Mouse (Mus musculus): ENCODE results near the gene Hist1h1t. TPM values are rescaled to one million over a fixed set of nuclear protein-coding genes. Genes with fewer than 3 reads are reported as not detected.
A peak's percentile ranks its signal among the peaks of the same experiment; 100 is the strongest.

The Hist1h1t gene
- total and polyA plus RNA-seq, 2 experiments from 2014 or later = 1.6 TPM; not detected in 1

DNA sequence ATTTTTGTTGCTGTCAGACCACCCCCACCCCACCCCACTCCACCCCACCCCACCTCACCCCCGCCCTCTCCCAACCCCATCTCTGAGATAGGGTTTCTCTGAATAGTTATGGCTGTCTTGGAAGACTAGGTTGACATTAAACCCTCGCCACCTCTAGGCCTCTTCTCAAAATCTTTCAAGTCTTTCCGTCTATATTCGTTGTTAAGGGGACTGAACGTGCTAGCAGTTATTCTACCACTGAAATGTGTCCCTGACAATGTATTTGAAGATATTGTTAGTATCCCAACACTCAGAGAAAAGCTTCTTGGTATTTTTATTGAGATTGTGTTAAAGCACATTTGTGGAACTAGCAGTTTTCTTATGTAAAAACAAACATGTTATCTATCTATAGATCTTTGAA, 45.3 kb downstream of the Hist1h1t start:
- DNase-seq (ENCODE audit: low spot score) (no peak), ATAC-seq (no peak)
- Histone ChIP-seq H3K27ac (no peak overlapping the region), H3K9me3 (ENCODE audit: low read length) (no peaks in the 10 kb centered on the region), H3K36me3 (ENCODE audit: insufficient read depth, low read length) (no peaks in the 10 kb centered on the region), H3K4me1 (ENCODE audit: insufficient read depth, low read length) (peaks cover 6% of the 10 kb centered on the region; the same call in 1 of the 2 replicates), H3K27me3 (ENCODE audit: insufficient read depth, low read length) (no peaks in the 10 kb centered on the region), H3K4me2 (ENCODE audit: low read depth, low read length) (0 out of 2 replicates have a peak overlapping the region, but pooled peaks have one; percentile 98), H3K9ac (replicated peaks; ENCODE audit: low read length) (no peak overlapping the region), H3K4me3 (ENCODE audit: low read length) (no peak overlapping the region)
- TF ChIP-seq CTCF (IDR thresholded peaks at IDR 0.05; ENCODE audit: low read depth) = no peak
- 67% methylated on average over 5 of the region's 5 CpGs for WGBS

GRCm38 (mm10) chr13:23742007-23742406, 46.4 kb downstream of the Hist1h1t start:
- H3K4me2 ChIP-seq (ENCODE audit: low read depth, low read length) = no peak overlapping the region
- H3K27me3 ChIP-seq (ENCODE audit: insufficient read depth, low read length) = no peaks in the 10 kb centered on the region
- no peak overlapping the region for H3K9ac ChIP-seq (replicated peaks; ENCODE audit: low read length)
- no peaks in the 10 kb centered on the region for H3K36me3 ChIP-seq (ENCODE audit: insufficient read depth, low read length)
- no peak overlapping the region for H3K4me3 ChIP-seq (ENCODE audit: low read length)
- no peak for ATAC-seq
- H3K27ac ChIP-seq = no peak overlapping the region
- no peak for TF ChIP-seq CTCF (IDR thresholded peaks at IDR 0.05; ENCODE audit: low read depth)
- peaks cover 6% of the 10 kb centered on the region; the same call in 1 of the 2 replicates for H3K4me1 ChIP-seq (ENCODE audit: insufficient read depth, low read length)
- DNase-seq (ENCODE audit: low spot score) = no peak
- no peaks in the 10 kb centered on the region for H3K9me3 ChIP-seq (ENCODE audit: low read length)

DNA sequence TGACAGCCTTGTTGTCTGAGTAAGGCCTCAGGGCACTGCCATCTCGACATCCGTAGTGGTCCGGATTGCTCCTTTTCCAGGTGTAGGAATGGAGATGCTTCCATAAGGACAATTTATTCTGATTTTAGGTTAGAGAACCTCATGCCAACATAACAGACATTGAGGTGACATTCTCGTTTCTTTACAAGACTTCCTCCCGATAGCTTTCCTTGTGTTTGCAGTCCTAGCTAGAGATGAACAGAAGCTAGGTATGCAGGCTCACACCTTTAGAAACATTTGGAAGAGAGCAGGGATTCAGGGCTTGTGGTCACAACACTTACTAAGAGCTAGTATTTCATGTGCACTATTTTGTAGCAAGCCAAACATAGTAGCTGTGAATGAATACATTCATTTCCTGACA, 47.6 kb downstream of the Hist1h1t start:
- H3K27me3 ChIP-seq (ENCODE audit: insufficient read depth, low read length) = no peaks in the 10 kb centered on the region
- no peak overlapping the region for H3K4me2 ChIP-seq (ENCODE audit: low read depth, low read length)
- no peak overlapping the region for H3K4me3 ChIP-seq (ENCODE audit: low read length)
- ATAC-seq (no peak), DNase-seq (ENCODE audit: low spot score) (no peak)
- peaks cover under 1% of the 10 kb centered on the region; the same call in 1 of the 2 replicates for H3K4me1 ChIP-seq (ENCODE audit: insufficient read depth, low read length)
- TF ChIP-seq CTCF (IDR thresholded peaks at IDR 0.05; ENCODE audit: low read depth) = no peak
- H3K9ac ChIP-seq (replicated peaks; ENCODE audit: low read length) = no peak overlapping the region
- H3K27ac ChIP-seq = no peak overlapping the region
- H3K9me3 ChIP-seq (ENCODE audit: low read length) = no peaks in the 10 kb centered on the region
- 91% methylated on average over 5 of the region's 5 CpGs for WGBS
- H3K36me3 ChIP-seq (ENCODE audit: insufficient read depth, low read length) = no peaks in the 10 kb centered on the region

DNA sequence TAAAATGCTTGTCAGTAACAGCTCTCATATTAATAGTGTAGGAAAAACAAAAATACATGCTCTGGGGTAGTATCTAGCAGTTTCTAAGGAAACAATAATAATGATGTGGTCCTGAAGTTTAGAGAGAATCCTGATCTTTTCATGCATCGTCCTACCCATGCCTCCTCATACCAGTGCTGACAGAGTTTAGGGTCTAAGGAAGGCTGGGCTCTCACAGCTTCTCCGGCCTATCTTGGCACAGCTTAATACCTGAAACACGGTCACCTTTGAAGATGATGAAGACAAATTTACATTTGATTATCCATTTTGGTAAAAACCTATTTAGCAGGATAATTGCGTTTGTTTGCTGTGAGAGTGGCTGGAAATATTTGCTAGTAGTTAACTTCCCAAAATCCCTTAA, 48.3 kb downstream of the Hist1h1t start:
- H3K27ac ChIP-seq = no peak overlapping the region
- H3K27me3 ChIP-seq (ENCODE audit: insufficient read depth, low read length) = no peaks in the 10 kb centered on the region
- 51% methylated on average over 4 of the region's 4 CpGs for WGBS
- no peak overlapping the region for H3K4me3 ChIP-seq (ENCODE audit: low read length)
- no peak for DNase-seq (ENCODE audit: low spot score)
- H3K4me1 ChIP-seq (ENCODE audit: insufficient read depth, low read length) = no peaks in the 10 kb centered on the region; the same call in 1 of the 2 replicates
- no peaks in the 10 kb centered on the region for H3K36me3 ChIP-seq (ENCODE audit: insufficient read depth, low read length)
- H3K4me2 ChIP-seq (ENCODE audit: low read depth, low read length) = peak overlapping the region; percentile 63; the same call in 1 of the 2 replicates
- no peaks in the 10 kb centered on the region for H3K9me3 ChIP-seq (ENCODE audit: low read length)
- no peak for TF ChIP-seq CTCF (IDR thresholded peaks at IDR 0.05; ENCODE audit: low read depth)
- no peak overlapping the region for H3K9ac ChIP-seq (replicated peaks; ENCODE audit: low read length)
- ATAC-seq = no peak

GRCm38 (mm10) chr13:23744421-23745380, 49.1 kb downstream of the Hist1h1t start:
- H3K9ac ChIP-seq (replicated peaks; ENCODE audit: low read length) = no peak overlapping the region
- TF ChIP-seq CTCF (IDR thresholded peaks at IDR 0.05; ENCODE audit: low read depth) = no peak
- no peak for DNase-seq (ENCODE audit: low spot score)

DNA sequence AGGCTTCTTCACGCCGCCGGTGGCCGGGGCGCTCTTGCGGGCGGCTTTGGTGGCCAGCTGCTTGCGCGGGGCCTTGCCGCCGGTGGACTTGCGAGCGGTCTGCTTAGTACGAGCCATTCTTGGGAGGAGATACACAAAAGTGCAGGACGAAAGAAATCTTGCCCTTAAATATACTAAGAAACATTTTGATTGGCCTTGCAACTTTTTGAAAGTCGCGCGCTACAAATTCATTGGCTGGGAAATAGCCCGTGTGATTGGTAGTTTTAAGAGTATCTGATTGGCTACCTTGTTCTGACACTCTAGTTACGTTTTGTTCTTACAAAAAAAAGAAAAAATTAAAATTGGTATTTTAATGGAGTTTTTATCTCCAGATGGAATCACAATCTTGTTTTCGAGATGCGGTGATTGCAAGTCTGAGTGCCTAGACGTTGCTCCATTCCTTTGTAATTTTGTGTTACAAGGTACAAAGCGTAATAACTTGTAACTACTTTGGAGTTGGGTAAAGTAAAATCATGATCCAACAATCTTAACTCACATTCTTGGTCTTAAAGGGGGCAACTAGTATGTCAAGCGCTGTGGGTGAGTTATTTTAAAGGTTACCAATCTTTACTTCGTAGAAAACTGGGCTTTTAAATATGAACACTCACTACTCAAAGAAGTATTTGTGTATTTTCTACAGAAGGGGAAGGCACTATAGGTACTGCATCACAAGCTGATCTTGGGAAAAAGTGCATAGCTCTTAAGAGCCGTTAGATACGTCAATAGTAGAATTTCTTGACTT, 50.0 kb downstream of the Hist1h1t start, which contains the start of gene Hist1h3c:
Gene Hist1h3c, minus strand, starts transcription at position 222 of the 781 bp plus-strand sequence.
- peak within 1 kb of the TSS; percentile 63 for H3K4me2 ChIP-seq (ENCODE audit: low read depth, low read length)
- H3K9me3 ChIP-seq (ENCODE audit: low read length) = no peaks in the 10 kb centered on the region
- ATAC-seq (peak; percentile 69), DNase-seq (ENCODE audit: low spot score) (peak; percentile 96)
- H3K36me3 ChIP-seq (ENCODE audit: insufficient read depth, low read length) = no peaks in the 10 kb centered on the region
- peak within 1 kb of the TSS; percentile 96 for H3K27ac ChIP-seq
- no peaks in the 10 kb centered on the region for H3K27me3 ChIP-seq (ENCODE audit: insufficient read depth, low read length)
- peak within 1 kb of the TSS; percentile 37; the same call in 1 of the 2 replicates for H3K9ac ChIP-seq (replicated peaks; ENCODE audit: low read length)
- H3K4me1 ChIP-seq (ENCODE audit: insufficient read depth, low read length) = no peaks in the 10 kb centered on the region
- no peak for TF ChIP-seq CTCF (IDR thresholded peaks at IDR 0.05; ENCODE audit: low read depth)
- peak within 1 kb of the TSS; percentile 38 for H3K4me3 ChIP-seq (ENCODE audit: low read length)
- under 1% methylated on average over 22 of the region's 28 CpGs for WGBS

More at GRCm38 (mm10) chr13:23744421-23745380, 49.1 kb downstream of the Hist1h1t start:
- ATAC-seq = no peak
- Histone ChIP-seq H3K4me2 (ENCODE audit: low read depth, low read length) (peak overlapping the region; percentile 63), H3K4me1 (ENCODE audit: insufficient read depth, low read length) (no peaks in the 10 kb centered on the region; the same call in 1 of the 2 replicates), H3K27ac (no peak overlapping the region), H3K9me3 (ENCODE audit: low read length) (no peaks in the 10 kb centered on the region), H3K4me3 (ENCODE audit: low read length) (peak overlapping the region; percentile 38), H3K36me3 (ENCODE audit: insufficient read depth, low read length) (no peaks in the 10 kb centered on the region), H3K27me3 (ENCODE audit: insufficient read depth, low read length) (no peaks in the 10 kb centered on the region)
- WGBS = 2% methylated on average over 13 of the region's 36 CpGs

Small RNAs within 50 kb of the gene (microRNA-seq; reads per million reads assigned to microRNA genes)
- gene Gm44314 (0 reads per million in 2 experiments), gene Gm44350 (0 reads per million in 2 experiments)

Other genes starting within 250 kb of the Hist1h1t start
Only the 30 nearest of the 38 such genes appear.
- gene Hist1h3g, start 160.4 kb upstream of the Hist1h1t start, total RNA-seq (2014; rRNA removed) = 544 and 673 TPM in 2 replicates
- gene Hist1h3g, start 160.4 kb upstream of the Hist1h1t start, polyA plus RNA-seq (2015; fragmentation: Nextera tagmentation; extraction: Ambion mirVana) = 1.4 and 2.2 TPM in 2 replicates
- 65.9 and 103 TPM in 2 replicates for gene Hist1h2bh, start 152.4 kb upstream of the Hist1h1t start, total RNA-seq (2014; rRNA removed)
- gene Hist1h2bh, start 152.4 kb upstream of the Hist1h1t start, polyA plus RNA-seq (2015; fragmentation: Nextera tagmentation; extraction: Ambion mirVana) = 0.13 and 0.35 TPM in 2 replicates
- 466 and 603 TPM in 2 replicates for gene Hist1h3f, start 151.8 kb upstream of the Hist1h1t start, total RNA-seq (2014; rRNA removed)
- gene Hist1h3f, start 151.8 kb upstream of the Hist1h1t start, polyA plus RNA-seq (2015; fragmentation: Nextera tagmentation; extraction: Ambion mirVana) = 0.16 and 0.54 TPM in 2 replicates
- 1,844 and 2,344 TPM in 2 replicates for gene Hist1h4f, start 144.2 kb upstream of the Hist1h1t start, total RNA-seq (2014; rRNA removed)
- 0.89 TPM in 1 of 2 replicates, not detected in the other for gene Hist1h4f, start 144.2 kb upstream of the Hist1h1t start, polyA plus RNA-seq (2015; fragmentation: Nextera tagmentation; extraction: Ambion mirVana)
- 49.4 and 53.4 TPM in 2 replicates for gene Hist1h1d, start 142.6 kb upstream of the Hist1h1t start, total RNA-seq (2014; rRNA removed)
- gene Hist1h1d, start 142.6 kb upstream of the Hist1h1t start, polyA plus RNA-seq (2015; fragmentation: Nextera tagmentation; extraction: Ambion mirVana) = 0.18 and 0.25 TPM in 2 replicates
- 528 and 734 TPM in 2 replicates for gene Hist1h3e, start 133.4 kb upstream of the Hist1h1t start, total RNA-seq (2014; rRNA removed)
- gene Hist1h3e, start 133.4 kb upstream of the Hist1h1t start, polyA plus RNA-seq (2015; fragmentation: Nextera tagmentation; extraction: Ambion mirVana) = 1.3 and 2.8 TPM in 2 replicates
- 221 and 249 TPM in 2 replicates for gene Hist1h2ae, start 124.6 kb upstream of the Hist1h1t start, total RNA-seq (2014; rRNA removed)
- 12.2 and 13.8 TPM in 2 replicates for gene Hist1h2ae, start 124.6 kb upstream of the Hist1h1t start, polyA plus RNA-seq (2015; fragmentation: Nextera tagmentation; extraction: Ambion mirVana)
- gene Hist1h2bg, start 124.4 kb upstream of the Hist1h1t start, total RNA-seq (2014; rRNA removed) = 1,151 and 1,635 TPM in 2 replicates
- gene Hist1h2bg, start 124.4 kb upstream of the Hist1h1t start, polyA plus RNA-seq (2015; fragmentation: Nextera tagmentation; extraction: Ambion mirVana) = 2.6 and 5.2 TPM in 2 replicates
- 695 and 1,354 TPM in 2 replicates for gene Hist1h2bf, start 121.6 kb upstream of the Hist1h1t start, total RNA-seq (2014; rRNA removed)
- 1.3 and 2.4 TPM in 2 replicates for gene Hist1h2bf, start 121.6 kb upstream of the Hist1h1t start, polyA plus RNA-seq (2015; fragmentation: Nextera tagmentation; extraction: Ambion mirVana)
- gene Hist1h2ad, start 121.4 kb upstream of the Hist1h1t start, total RNA-seq (2014; rRNA removed) = 636 and 885 TPM in 2 replicates
- gene Hist1h2ad, start 121.4 kb upstream of the Hist1h1t start, polyA plus RNA-seq (2015; fragmentation: Nextera tagmentation; extraction: Ambion mirVana) = 0.69 TPM in 1 of 2 replicates, not detected in the other
- gene Hist1h3d, start 120.1 kb upstream of the Hist1h1t start, total RNA-seq (2014; rRNA removed) = 173 and 207 TPM in 2 replicates
- 0.96 and 1.4 TPM in 2 replicates for gene Hist1h3d, start 120.1 kb upstream of the Hist1h1t start, polyA plus RNA-seq (2015; fragmentation: Nextera tagmentation; extraction: Ambion mirVana)
- gene Hist1h4d, start 114.2 kb upstream of the Hist1h1t start, total RNA-seq (2014; rRNA removed) = 1,614 and 2,187 TPM in 2 replicates
- 36.9 and 39.6 TPM in 2 replicates for gene Hist1h4d, start 114.2 kb upstream of the Hist1h1t start, polyA plus RNA-seq (2015; fragmentation: Nextera tagmentation; extraction: Ambion mirVana)
- 262 and 304 TPM in 2 replicates for gene Hist1h2be, start 74.7 kb upstream of the Hist1h1t start, total RNA-seq (2014; rRNA removed)
- gene Hist1h2be, start 74.7 kb upstream of the Hist1h1t start, polyA plus RNA-seq (2015; fragmentation: Nextera tagmentation; extraction: Ambion mirVana) = 0.30 and 0.41 TPM in 2 replicates
- 281 and 348 TPM in 2 replicates for gene Hist1h1e, start 73.3 kb upstream of the Hist1h1t start, total RNA-seq (2014; rRNA removed)
- 20.1 and 21.9 TPM in 2 replicates for gene Hist1h1e, start 73.3 kb upstream of the Hist1h1t start, polyA plus RNA-seq (2015; fragmentation: Nextera tagmentation; extraction: Ambion mirVana)
- 63.3 and 98.5 TPM in 2 replicates for gene Hist1h2ac, start 11.9 kb upstream of the Hist1h1t start, total RNA-seq (2014; rRNA removed)
- 0.30 and 0.38 TPM in 2 replicates for gene Hist1h2ac, start 11.9 kb upstream of the Hist1h1t start, polyA plus RNA-seq (2015; fragmentation: Nextera tagmentation; extraction: Ambion mirVana)
- gene Hist1h2bc, start 11.6 kb upstream of the Hist1h1t start, total RNA-seq (2014; rRNA removed) = 189 and 295 TPM in 2 replicates
- gene Hist1h2bc, start 11.6 kb upstream of the Hist1h1t start, polyA plus RNA-seq (2015; fragmentation: Nextera tagmentation; extraction: Ambion mirVana) = 36.1 and 46.1 TPM in 2 replicates
- gene Hist1h4c, start 2.6 kb downstream of the Hist1h1t start, total RNA-seq (2014; rRNA removed) = 1,149 and 1,400 TPM in 2 replicates
- gene Hist1h4c, start 2.6 kb downstream of the Hist1h1t start, polyA plus RNA-seq (2015; fragmentation: Nextera tagmentation; extraction: Ambion mirVana) = 4.0 and 4.6 TPM in 2 replicates
- gene Hfe, start 15.0 kb downstream of the Hist1h1t start, total RNA-seq (2014; rRNA removed) = 3.2 and 11.1 TPM in 2 replicates
- 7.9 and 8.6 TPM in 2 replicates for gene Hfe, start 15.0 kb downstream of the Hist1h1t start, polyA plus RNA-seq (2015; fragmentation: Nextera tagmentation; extraction: Ambion mirVana)
- gene Hist1h1c, start 43.0 kb downstream of the Hist1h1t start, total RNA-seq (2014; rRNA removed) = 508 and 626 TPM in 2 replicates
- 31.4 and 35.4 TPM in 2 replicates for gene Hist1h1c, start 43.0 kb downstream of the Hist1h1t start, polyA plus RNA-seq (2015; fragmentation: Nextera tagmentation; extraction: Ambion mirVana)
- gene Hist1h3c, start 49.8 kb downstream of the Hist1h1t start, total RNA-seq (2014; rRNA removed) = 1,362 and 1,480 TPM in 2 replicates
- 1.6 and 2.1 TPM in 2 replicates for gene Hist1h3c, start 49.8 kb downstream of the Hist1h1t start, polyA plus RNA-seq (2015; fragmentation: Nextera tagmentation; extraction: Ambion mirVana)
- 1,454 and 1,759 TPM in 2 replicates for gene Hist1h2bb, start 50.9 kb downstream of the Hist1h1t start, total RNA-seq (2014; rRNA removed)
- 0.49 and 0.55 TPM in 2 replicates for gene Hist1h2bb, start 50.9 kb downstream of the Hist1h1t start, polyA plus RNA-seq (2015; fragmentation: Nextera tagmentation; extraction: Ambion mirVana)
- gene Hist1h2ab, start 55.3 kb downstream of the Hist1h1t start, total RNA-seq (2014; rRNA removed) = 349 and 438 TPM in 2 replicates
- gene Hist1h2ab, start 55.3 kb downstream of the Hist1h1t start, polyA plus RNA-seq (2015; fragmentation: Nextera tagmentation; extraction: Ambion mirVana) = 7.4 and 10.4 TPM in 2 replicates
- gene Hist1h3b, start 56.5 kb downstream of the Hist1h1t start, total RNA-seq (2014; rRNA removed) = 956 and 1,079 TPM in 2 replicates
- gene Hist1h3b, start 56.5 kb downstream of the Hist1h1t start, polyA plus RNA-seq (2015; fragmentation: Nextera tagmentation; extraction: Ambion mirVana) = 2.6 and 3.2 TPM in 2 replicates
- gene Hist1h4b, start 61.2 kb downstream of the Hist1h1t start, total RNA-seq (2014; rRNA removed) = 334 and 514 TPM in 2 replicates
- 1.3 and 2.8 TPM in 2 replicates for gene Hist1h4b, start 61.2 kb downstream of the Hist1h1t start, polyA plus RNA-seq (2015; fragmentation: Nextera tagmentation; extraction: Ambion mirVana)
- 789 and 958 TPM in 2 replicates for gene Hist1h4a, start 65.4 kb downstream of the Hist1h1t start, total RNA-seq (2014; rRNA removed)
- 0.53 TPM in 1 of 2 replicates, not detected in the other for gene Hist1h4a, start 65.4 kb downstream of the Hist1h1t start, polyA plus RNA-seq (2015; fragmentation: Nextera tagmentation; extraction: Ambion mirVana)
- gene Hist1h3a, start 66.6 kb downstream of the Hist1h1t start, total RNA-seq (2014; rRNA removed) = 2,055 and 2,536 TPM in 2 replicates
- 1.5 and 2.1 TPM in 2 replicates for gene Hist1h3a, start 66.6 kb downstream of the Hist1h1t start, polyA plus RNA-seq (2015; fragmentation: Nextera tagmentation; extraction: Ambion mirVana)
- 223 and 241 TPM in 2 replicates for gene Hist1h1a, start 67.9 kb downstream of the Hist1h1t start, total RNA-seq (2014; rRNA removed)
- 0.59 and 0.61 TPM in 2 replicates for gene Hist1h1a, start 67.9 kb downstream of the Hist1h1t start, polyA plus RNA-seq (2015; fragmentation: Nextera tagmentation; extraction: Ambion mirVana)
- not detected in 2 replicates for gene Trim38, start 74.1 kb downstream of the Hist1h1t start, total RNA-seq (2014; rRNA removed)
- not detected in 2 replicates for gene Trim38, start 74.1 kb downstream of the Hist1h1t start, polyA plus RNA-seq (2015; fragmentation: Nextera tagmentation; extraction: Ambion mirVana)
- gene Slc17a2, start 111.2 kb downstream of the Hist1h1t start, total RNA-seq (2014; rRNA removed) = not detected in 2 replicates
- gene Slc17a2, start 111.2 kb downstream of the Hist1h1t start, polyA plus RNA-seq (2015; fragmentation: Nextera tagmentation; extraction: Ambion mirVana) = 0.10 TPM in 1 of 2 replicates, not detected in the other
- gene Slc17a3, start 143.6 kb downstream of the Hist1h1t start, total RNA-seq (2014; rRNA removed) = not detected in 2 replicates
- not detected in 2 replicates for gene Slc17a3, start 143.6 kb downstream of the Hist1h1t start, polyA plus RNA-seq (2015; fragmentation: Nextera tagmentation; extraction: Ambion mirVana)

Measured in hindbrain, postnatal 0 days (tissue).